Mouse (Mus musculus) urinary bladder, adult 2 months (tissue): ENCODE results near the gene Ina. TPM values are rescaled to one million over a fixed set of nuclear protein-coding genes. Genes with fewer than 3 reads are reported as not detected.
A peak's percentile ranks its signal among the peaks of the same experiment; 100 is the strongest.

Experiments
- DNase-seq: peaks from one replicate; pipeline ENCODE4 v3.0.0; 2022; ENCODE audit warnings: low spot score
- polyA plus RNA-seq: library from polyadenylated mRNA; depleted of rRNA; stranded (reverse); fragments of >200 nt; gene quantifications from 2 replicates; pipeline ENCODE4 v1.2.3, GENCODE M21; 2012; rRNA removed

Gene Ina
- polyA plus RNA-seq, 1 experiment: 0.03 TPM

GRCm38 (mm10) chr19:47053471-47053870 is 39.0 kb downstream of the Ina start:
- DNase-seq: no peak

DNA sequence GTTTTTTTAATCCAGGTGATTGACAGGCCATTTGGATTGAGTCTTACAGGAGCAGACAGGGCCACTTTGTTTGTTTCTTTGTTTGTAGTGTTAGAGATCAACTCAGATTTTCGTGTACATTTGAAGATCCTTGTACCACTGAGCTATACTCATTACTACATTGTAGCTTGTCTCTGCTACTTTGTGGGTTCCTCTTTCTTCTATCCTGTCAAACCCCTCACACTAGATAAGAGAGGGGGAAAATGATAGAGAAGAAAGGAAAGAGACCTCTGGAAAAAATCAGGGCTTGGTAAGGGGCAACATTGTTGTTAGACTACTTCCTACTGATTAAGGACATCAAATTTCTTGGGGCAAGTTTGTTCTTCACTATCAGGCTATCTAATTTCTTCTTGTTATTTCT is 43.2 kb downstream of the Ina start:
- DNase-seq: no peak

DNA sequence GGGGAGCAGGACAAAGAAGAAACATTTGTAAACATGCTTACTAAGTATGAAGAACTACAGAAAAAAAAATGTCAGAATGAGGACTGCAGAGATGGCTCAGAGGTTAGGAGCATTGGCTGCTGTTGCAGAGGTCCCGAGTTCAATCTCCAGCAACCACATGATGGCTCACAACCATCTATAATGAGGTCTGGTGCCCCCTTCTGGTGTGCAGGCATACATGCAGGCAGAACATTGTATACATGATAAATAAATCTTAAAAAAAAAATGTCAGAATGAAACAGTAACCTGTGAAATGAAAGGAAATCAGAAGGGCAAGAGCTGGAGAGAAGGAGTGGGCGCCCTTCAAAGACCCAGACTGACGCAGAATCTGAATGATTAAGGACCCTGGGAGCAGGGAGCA is 51.4 kb downstream of the Ina start:
- DNase-seq: no peak

DNA sequence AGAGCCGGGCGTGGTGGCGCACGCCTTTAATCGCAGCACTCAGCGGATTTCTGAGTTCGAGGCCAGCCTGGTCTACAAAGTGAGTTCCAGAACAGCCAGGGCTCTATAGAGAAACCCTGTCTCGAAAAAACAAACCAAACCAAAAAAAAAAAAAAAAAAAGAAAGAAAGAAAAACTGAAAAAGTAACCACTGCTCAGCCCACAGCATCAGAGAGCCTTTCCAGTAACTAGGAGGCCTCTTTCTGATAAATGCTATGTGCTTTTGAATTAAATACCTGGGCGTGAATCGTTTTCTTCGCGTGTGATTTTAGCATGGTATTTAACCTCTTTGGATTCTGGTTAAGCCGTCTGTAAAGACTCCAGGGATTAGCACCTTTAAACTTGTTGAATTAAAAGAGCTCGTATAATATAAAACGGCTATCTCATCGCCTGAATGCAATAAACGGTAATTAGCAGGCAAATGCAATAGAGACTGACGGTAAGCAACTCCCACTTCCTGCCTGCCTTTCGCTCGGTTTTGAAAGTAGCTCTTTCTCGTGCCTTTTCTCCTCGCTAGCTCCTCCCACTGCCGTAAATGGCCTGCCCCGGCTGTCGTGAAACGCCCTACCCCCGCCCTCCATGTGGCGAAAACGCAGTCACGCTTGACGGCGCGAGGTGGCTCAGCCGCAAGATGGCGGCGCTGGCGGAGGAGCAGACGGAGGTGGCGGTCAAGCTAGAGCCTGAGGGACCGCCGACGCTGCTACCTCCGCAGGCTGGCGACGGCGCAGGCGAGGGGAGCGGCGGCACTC is 52.8 kb downstream of the Ina start, which contains the start of gene Taf5:
Taf5 (plus strand) TSS at position 651 of the 787 bp plus-strand sequence.
- DNase-seq: peak; percentile 94

- peak; percentile 70 for DNase-seq
Observed at GRCm38 (mm10) chr19:47067924-47068611, 53.6 kb downstream of the Ina start.

Other genes with a start within 250 kb of the Ina start
- 34.1 and 36.3 TPM in 2 replicates for gene Nt5c2, start 455 bp downstream of the Ina start, polyA plus RNA-seq
- gene Pcgf6, start 36.2 kb downstream of the Ina start, polyA plus RNA-seq: 25.4 and 34.1 TPM in 2 replicates
- gene Taf5, start 53.0 kb downstream of the Ina start, polyA plus RNA-seq: 2.9 and 3.1 TPM in 2 replicates
- 429 and 491 TPM in 2 replicates for gene Usmg5, start 75.9 kb downstream of the Ina start, polyA plus RNA-seq
- gene Pdcd11, start 76.1 kb downstream of the Ina start, polyA plus RNA-seq: 12.7 and 15.1 TPM in 2 replicates
- 16.2 and 16.9 TPM in 2 replicates for gene Calhm2, start 123.6 kb downstream of the Ina start, polyA plus RNA-seq
- not detected in 2 replicates for gene Calhm1, start 129.6 kb downstream of the Ina start, polyA plus RNA-seq
- gene Calhm3, start 143.1 kb downstream of the Ina start, polyA plus RNA-seq: not detected in 2 replicates
- 22.5 and 31.0 TPM in 2 replicates for gene Neurl1a, start 164.1 kb downstream of the Ina start, polyA plus RNA-seq